Mouse (Mus musculus) retina, postnatal 7 days (tissue): Measurements from ENCODE around the gene Cdkal1.

Experiments used
- DNase-seq: peaks from one replicate; pipeline ENCODE4 v3.0.0-alpha.2; 2012; ENCODE audit warnings: low read depth, low spot score

Gene Cdkal1

GRCm38 (mm10) chr13:29581762-29582700, 273.4 kb downstream of the Cdkal1 start:
- DNase-seq, result no peak

- no peak for DNase-seq
These were observed 274.7 kb downstream of the Cdkal1 start for GRCm38 (mm10) chr13:29580780-29581179.

- no peak for DNase-seq
These were observed 275.5 kb downstream of the Cdkal1 start for GRCm38 (mm10) chr13:29580009-29580408.

GRCm38 (mm10) chr13:29578621-29579020, 276.9 kb downstream of the Cdkal1 start:
- no peak for DNase-seq

- no peak for DNase-seq
These were observed 280.7 kb downstream of the Cdkal1 start for GRCm38 (mm10) chr13:29574784-29575183.

GRCm38 (mm10) chr13:29572477-29572876, 283.0 kb downstream of the Cdkal1 start:
- DNase-seq, result no peak

- no peak for DNase-seq
These were observed 289.8 kb downstream of the Cdkal1 start for GRCm38 (mm10) chr13:29565710-29566109.

- no peak for DNase-seq
These were observed 296.3 kb downstream of the Cdkal1 start for GRCm38 (mm10) chr13:29559188-29559587.

GRCm38 (mm10) chr13:29555160-29555785, 300.2 kb downstream of the Cdkal1 start:
- no peak for DNase-seq

- DNase-seq, result no peak
These were observed 301.7 kb downstream of the Cdkal1 start for GRCm38 (mm10) chr13:29553792-29554191.

GRCm38 (mm10) chr13:29552322-29552870, 303.1 kb downstream of the Cdkal1 start:
- DNase-seq, result peak; percentile 8

- DNase-seq, result no peak
These were observed 304.6 kb downstream of the Cdkal1 start for GRCm38 (mm10) chr13:29550886-29551285.

GRCm38 (mm10) chr13:29550203-29550602, 305.3 kb downstream of the Cdkal1 start:
- no peak for DNase-seq

GRCm38 (mm10) chr13:29549761-29550160, 305.7 kb downstream of the Cdkal1 start:
- DNase-seq, result no peak

- DNase-seq, result peak; percentile 9
These were observed 317.6 kb downstream of the Cdkal1 start for GRCm38 (mm10) chr13:29537906-29538305.

- no peak for DNase-seq
These were observed 321.9 kb downstream of the Cdkal1 start for GRCm38 (mm10) chr13:29533586-29533985.

- DNase-seq, result no peak
These were observed 327.1 kb downstream of the Cdkal1 start for GRCm38 (mm10) chr13:29528344-29528743.

- no peak for DNase-seq
These were observed 334.2 kb downstream of the Cdkal1 start for GRCm38 (mm10) chr13:29521321-29521720.

GRCm38 (mm10) chr13:29514071-29514470, 341.4 kb downstream of the Cdkal1 start:
- DNase-seq, result no peak

GRCm38 (mm10) chr13:29504861-29505568, 350.5 kb downstream of the Cdkal1 start:
- DNase-seq, result no peak

GRCm38 (mm10) chr13:29503147-29504044, 352.1 kb downstream of the Cdkal1 start:
- no peak for DNase-seq
